Mouse (Mus musculus) adrenal gland, adult 8-10 months (tissue): Measurements from ENCODE around the gene Tesk1. TPM values are rescaled to one million over a fixed set of nuclear protein-coding genes. Genes with fewer than 3 reads are reported as not detected.
A peak's percentile ranks its signal among the peaks of the same experiment; 100 is the strongest.
"Not testable (repeated sequence)": the region's sequence is repeated elsewhere in the genome, so short reads cannot be mapped to it uniquely, and the experiment has no call there.

ENCODE experiments used
- DNase-seq: peaks from one replicate; pipeline ENCODE4 v3.0.0; 2022
- total RNA-seq, 4 experiments: library from RNA; stranded (reverse); gene quantifications; 2 replicates each; pipeline ENCODE4 v1.2.4; 2022

Gene Tesk1
- total RNA-seq, 4 experiments from 2014 or later, result 55.1 to 64.9 (median 59.3) TPM

- no peak for DNase-seq
Observed at GRCm38 (mm10) chr4:43456470-43456869, 14.7 kb downstream of the Tesk1 start.

GRCm38 (mm10) chr4:43457124-43457523 is 15.4 kb downstream of the Tesk1 start:
- no peak for DNase-seq

GRCm38 (mm10) chr4:43463102-43463501 is 21.4 kb downstream of the Tesk1 start:
- DNase-seq, result no peak

GRCm38 (mm10) chr4:43465935-43466334 is 24.2 kb downstream of the Tesk1 start:
- DNase-seq, result no peak

- no peak for DNase-seq
Observed at GRCm38 (mm10) chr4:43466872-43467271, 25.1 kb downstream of the Tesk1 start.

- no peak for DNase-seq
Observed at GRCm38 (mm10) chr4:43470301-43470700, 28.6 kb downstream of the Tesk1 start.

- no peak for DNase-seq
Observed at GRCm38 (mm10) chr4:43473636-43474035, 31.9 kb downstream of the Tesk1 start.

GRCm38 (mm10) chr4:43476604-43477003 is 34.9 kb downstream of the Tesk1 start:
- DNase-seq, result no peak

GRCm38 (mm10) chr4:43477857-43478533 is 36.3 kb downstream of the Tesk1 start:
- DNase-seq, result peak; percentile 83

GRCm38 (mm10) chr4:43478534-43478858 is 36.8 kb downstream of the Tesk1 start:
- no peak for DNase-seq

GRCm38 (mm10) chr4:43478906-43479832 is 37.4 kb downstream of the Tesk1 start:
- DNase-seq, result no peak

GRCm38 (mm10) chr4:43480985-43481384 is 39.2 kb downstream of the Tesk1 start:
- no peak for DNase-seq

- DNase-seq, result no peak
Observed at GRCm38 (mm10) chr4:43481894-43482456, 40.2 kb downstream of the Tesk1 start.

GRCm38 (mm10) chr4:43482591-43482990 is 40.9 kb downstream of the Tesk1 start:
- no peak for DNase-seq

- DNase-seq, result no peak
Observed at GRCm38 (mm10) chr4:43483535-43484091, 41.9 kb downstream of the Tesk1 start, which contains the start of gene Sit1. Gene Sit1 (minus strand): TSS chr4:43483734.

GRCm38 (mm10) chr4:43485666-43486065 is 43.9 kb downstream of the Tesk1 start:
- DNase-seq, result not testable (repeated sequence)

- no peak for DNase-seq
Observed at GRCm38 (mm10) chr4:43489611-43490010, 47.9 kb downstream of the Tesk1 start.

GRCm38 (mm10) chr4:43490801-43491200 is 49.1 kb downstream of the Tesk1 start:
- no peak for DNase-seq

- DNase-seq, result no peak
Observed at GRCm38 (mm10) chr4:43492101-43492820, 50.5 kb downstream of the Tesk1 start.

- DNase-seq, result peak; percentile 97
Observed at GRCm38 (mm10) chr4:43492821-43493185, 51.1 kb downstream of the Tesk1 start, which contains the start of gene Ccdc107. Gene Ccdc107 (plus strand): TSS chr4:43492900.

- peak; percentile 93 for DNase-seq
Observed at GRCm38 (mm10) chr4:43493186-43493845, 51.6 kb downstream of the Tesk1 start.

- DNase-seq, result no peak
Observed at GRCm38 (mm10) chr4:43493846-43494240, 52.1 kb downstream of the Tesk1 start.
